ENCODE assay signal across 8 mouse cellular contexts in genomic region chr3:152401964-152402670, GRCm38 (mm10). TPM values are rescaled to one million over a fixed set of nuclear protein-coding genes. Genes with fewer than 3 reads are reported as not detected.
DNase-seq lines count a peak whose midpoint lies in the region; ATAC-seq lines count a peak whose summit lies in the region.

No protein-coding gene starts in this region.

- no peak for ATAC-seq in midbrain, embryonic 14.5 days (ENCODE audit: low FRiP score, low TSS enrichment)
- ATAC-seq in midbrain, embryonic 11.5 days (ENCODE audit: low FRiP score), result no peak
- peak; percentile 65; the same call in 1 of the 2 replicates for ATAC-seq in stomach, embryonic 15.5 days (ENCODE audit: insufficient read depth, low FRiP score, low read depth)
- ATAC-seq in forebrain, embryonic 15.5 days (replicated peaks), result no peak

- H3K9me3 ChIP-seq in midbrain, embryonic 14.5 days (ENCODE audit: control insufficient read depth, low read length), result no peaks in the 10 kb centered on the region
- no peaks in the 10 kb centered on the region for H3K9me3 ChIP-seq in midbrain, embryonic 11.5 days (ENCODE audit: control insufficient read depth, low read length)
- no peaks in the 10 kb centered on the region for H3K9me3 ChIP-seq in stomach, embryonic 15.5 days
- no peaks in the 10 kb centered on the region for H3K9me3 ChIP-seq in forebrain, embryonic 15.5 days

- WGBS in midbrain, embryonic 14.5 days, result 87% methylated on average over 7 of the region's 7 CpGs
- WGBS in midbrain, embryonic 11.5 days, result 81% methylated on average over 7 of the region's 7 CpGs
- WGBS in stomach, embryonic 15.5 days, result 61% methylated on average over 7 of the region's 7 CpGs
- 87% methylated on average over 7 of the region's 7 CpGs for WGBS in forebrain, embryonic 15.5 days

- no peaks in the 10 kb centered on the region for H3K36me3 ChIP-seq in midbrain, embryonic 14.5 days (ENCODE audit: control insufficient read depth, insufficient read depth, low read length)
- H3K36me3 ChIP-seq in midbrain, embryonic 11.5 days (ENCODE audit: control insufficient read depth, insufficient read depth, low read length), result no peaks in the 10 kb centered on the region
- no peaks in the 10 kb centered on the region for H3K36me3 ChIP-seq in stomach, embryonic 15.5 days
- no peaks in the 10 kb centered on the region for H3K36me3 ChIP-seq in forebrain, embryonic 15.5 days

- DNase-seq in midbrain, embryonic 14.5 days, result peak; percentile 48
- DNase-seq in midbrain, embryonic 11.5 days (ENCODE audit: low spot score, missing footprints), result no peak
- DNase-seq in adrenal gland, adult 8-10 months, result peak; percentile 55
- DNase-seq in heart, adult 11 months, result peak; percentile 97
- peak; percentile 41 to 60 for DNase-seq in kidney, postnatal 36 days
- no peak for DNase-seq in cerebellum, postnatal 25 days

- no peak overlapping the region for H3K4me2 ChIP-seq in midbrain, embryonic 14.5 days (ENCODE audit: low read length)
- H3K4me2 ChIP-seq in midbrain, embryonic 11.5 days, result no peak overlapping the region
- H3K4me2 ChIP-seq in stomach, embryonic 15.5 days, result no peak overlapping the region
- H3K4me2 ChIP-seq in forebrain, embryonic 15.5 days (replicated peaks), result no peak overlapping the region

- H3K27ac ChIP-seq in midbrain, embryonic 14.5 days (replicated peaks; ENCODE audit: low read depth, low read length), result no peak overlapping the region
- H3K27ac ChIP-seq in midbrain, embryonic 11.5 days (ENCODE audit: low read depth, low read length), result no peak overlapping the region
- peak overlapping the region; percentile 16; the same call in 1 of the 2 replicates for H3K27ac ChIP-seq in stomach, embryonic 15.5 days
- no peak overlapping the region for H3K27ac ChIP-seq in forebrain, embryonic 15.5 days (replicated peaks)

- no peaks in the 10 kb centered on the region for H3K27me3 ChIP-seq in midbrain, embryonic 14.5 days (ENCODE audit: control insufficient read depth, insufficient read depth, low read length)
- H3K27me3 ChIP-seq in midbrain, embryonic 11.5 days (ENCODE audit: control insufficient read depth, insufficient read depth, low read length), result no peaks in the 10 kb centered on the region
- no peaks in the 10 kb centered on the region for H3K27me3 ChIP-seq in stomach, embryonic 15.5 days (replicated peaks)
- no peaks in the 10 kb centered on the region for H3K27me3 ChIP-seq in forebrain, embryonic 15.5 days

- H3K4me3 ChIP-seq in midbrain, embryonic 14.5 days (replicated peaks; ENCODE audit: low read depth, low read length), result no peak overlapping the region
- no peak overlapping the region for H3K4me3 ChIP-seq in midbrain, embryonic 11.5 days (ENCODE audit: low read depth, low read length)
- no peak overlapping the region for H3K4me3 ChIP-seq in stomach, embryonic 15.5 days (replicated peaks)
- no peak overlapping the region for H3K4me3 ChIP-seq in forebrain, embryonic 15.5 days

- no peak overlapping the region for H3K9ac ChIP-seq in midbrain, embryonic 14.5 days (replicated peaks; ENCODE audit: low read length)
- no peak overlapping the region for H3K9ac ChIP-seq in midbrain, embryonic 11.5 days (ENCODE audit: low read length)
- H3K9ac ChIP-seq in stomach, embryonic 15.5 days, result no peak overlapping the region
- no peak overlapping the region for H3K9ac ChIP-seq in forebrain, embryonic 15.5 days (replicated peaks)

- H3K4me1 ChIP-seq in midbrain, embryonic 14.5 days (ENCODE audit: control insufficient read depth, insufficient read depth, low read length), result peaks cover 7% of the 10 kb centered on the region; the same call in 1 of the 2 replicates
- H3K4me1 ChIP-seq in midbrain, embryonic 11.5 days (ENCODE audit: control insufficient read depth, insufficient read depth, low read length), result peaks cover 5% of the 10 kb centered on the region; the same call in 1 of the 2 replicates
- peaks cover 18% of the 10 kb centered on the region; the same call in 1 of the 2 replicates for H3K4me1 ChIP-seq in stomach, embryonic 15.5 days
- peaks cover 9% of the 10 kb centered on the region for H3K4me1 ChIP-seq in forebrain, embryonic 15.5 days

RNA-seq across cellular contexts. Expression of gene Zzz3, which starts 6.8 kb away (rescaled TPM):
- polyA plus RNA-seq in midbrain, embryonic 14.5 days (2014; fragmentation: Nextera tagmentation; extraction: Ambion mirVana), result 34.2 and 46.7 TPM in 2 replicates
- 62.2 and 63.1 TPM in 2 replicates for polyA plus RNA-seq in midbrain, embryonic 11.5 days (2014; fragmentation: Nextera tagmentation; extraction: Ambion mirVana)
- 10 to 100 TPM; 31.3 to 52.7 (median 48.1) TPM for total RNA-seq in adrenal gland, adult 8-10 months (2022)
- 41.7 and 44.5 TPM in 2 replicates for polyA plus RNA-seq in stomach, embryonic 15.5 days (2015; fragmentation: Nextera tagmentation; extraction: Ambion mirVana)
- 33.6 and 35.5 TPM in 2 replicates for polyA plus RNA-seq in forebrain, embryonic 15.5 days (2015; fragmentation: Nextera tagmentation; extraction: Ambion mirVana)

RNA-seq across cellular contexts. Expression of gene Usp33, which starts 55.8 kb away (rescaled TPM):
- polyA plus RNA-seq in midbrain, embryonic 14.5 days (2014; fragmentation: Nextera tagmentation; extraction: Ambion mirVana), result 76.0 and 117 TPM in 2 replicates
- 65.6 and 73.2 TPM in 2 replicates for polyA plus RNA-seq in midbrain, embryonic 11.5 days (2014; fragmentation: Nextera tagmentation; extraction: Ambion mirVana)
- total RNA-seq in adrenal gland, adult 8-10 months (2022), result 100 to 1,000 TPM in 3 of 4 experiments, 10 to 100 TPM in 1; 93.9 to 139 (median 129) TPM
- polyA plus RNA-seq in stomach, embryonic 15.5 days (2015; fragmentation: Nextera tagmentation; extraction: Ambion mirVana), result 38.7 and 43.2 TPM in 2 replicates
- polyA plus RNA-seq in forebrain, embryonic 15.5 days (2015; fragmentation: Nextera tagmentation; extraction: Ambion mirVana), result 86.0 and 89.1 TPM in 2 replicates

Comparison
In these comparisons a context has a peak if more than half of its experiments do, and no peak if none do; other contexts are left out.
1. DNase-seq: peak in midbrain, embryonic 14.5 days (single experiment), adrenal gland, adult 8-10 months (single experiment), heart, adult 11 months (single experiment) and kidney, postnatal 36 days (2 of 2); none in midbrain, embryonic 11.5 days (single experiment) and cerebellum, postnatal 25 days (0 of 2).